Mouse (Mus musculus) MEL-GATA-1-ER (cell line): ENCODE results near the gene Eqtn.
A peak's percentile ranks its signal among the peaks of the same experiment; 100 is the strongest.

ENCODE experiments used
- DNase-seq: peaks from one replicate; pipeline ENCODE4 v3.0.0-alpha.2; 2012; ENCODE audit warnings: low read depth; ENCODE audit errors: extremely low read depth

Eqtn gene

DNA sequence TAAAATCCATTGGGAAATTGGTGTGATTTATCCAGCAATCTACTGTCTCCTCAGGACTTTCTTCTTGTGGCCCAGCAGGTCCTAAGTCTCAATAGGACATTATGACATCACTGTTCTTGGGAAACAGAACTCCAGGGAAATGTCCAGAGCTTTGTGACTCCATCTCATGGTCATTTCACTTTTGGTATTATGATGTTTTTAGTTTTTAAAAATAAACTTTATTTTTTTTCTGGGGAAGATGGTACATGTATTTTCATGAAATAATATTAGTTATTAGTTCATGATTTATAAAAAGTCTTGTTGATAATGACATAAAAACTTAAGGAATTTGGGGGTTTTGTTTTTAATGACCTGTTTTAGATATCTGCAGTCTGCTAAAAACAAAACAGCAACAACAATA is at the start of gene Eqtn:
Eqtn (minus strand) TSS at position 101 of the 400 bp plus-strand sequence.
- no peak for DNase-seq

DNA sequence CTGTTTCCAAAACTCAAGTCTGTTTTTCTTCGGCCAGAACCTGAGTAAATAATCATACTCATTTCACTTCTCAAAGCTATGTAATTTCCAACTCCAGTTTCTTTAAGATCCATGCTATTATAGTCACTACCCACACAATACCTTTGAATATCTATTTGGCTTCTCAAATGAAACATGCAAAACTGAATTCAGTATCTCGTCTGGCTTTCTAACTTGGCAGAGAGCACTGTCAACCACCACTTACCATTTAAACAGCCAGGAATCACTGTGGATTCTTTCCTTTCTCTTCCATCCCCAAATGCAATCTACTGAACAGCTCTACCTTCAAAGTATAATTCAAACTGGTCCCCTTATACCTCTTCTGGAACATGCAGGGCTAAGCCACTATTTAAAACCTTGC is 44.7 kb upstream of the Eqtn start:
- no peak for DNase-seq

DNA sequence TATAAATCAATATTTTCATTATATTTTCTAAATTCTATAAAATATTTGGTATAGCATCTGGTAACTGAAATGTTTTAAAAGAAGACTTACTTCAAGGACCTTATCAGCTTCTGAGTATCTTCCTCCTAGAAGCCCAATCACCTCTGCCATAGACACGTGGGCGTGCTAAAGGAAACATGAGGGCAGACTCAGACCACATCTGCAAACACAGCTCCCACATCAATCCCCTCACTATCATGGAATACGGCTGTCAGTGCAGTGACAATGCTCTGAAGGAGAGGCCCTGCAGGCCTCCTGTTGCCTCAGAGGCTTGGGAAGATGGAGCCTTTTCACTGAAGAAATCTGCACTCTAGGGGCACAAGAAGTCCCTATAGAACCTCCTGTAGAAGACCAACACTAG is 24.1 kb upstream of the Eqtn start:
- DNase-seq: no peak

DNA sequence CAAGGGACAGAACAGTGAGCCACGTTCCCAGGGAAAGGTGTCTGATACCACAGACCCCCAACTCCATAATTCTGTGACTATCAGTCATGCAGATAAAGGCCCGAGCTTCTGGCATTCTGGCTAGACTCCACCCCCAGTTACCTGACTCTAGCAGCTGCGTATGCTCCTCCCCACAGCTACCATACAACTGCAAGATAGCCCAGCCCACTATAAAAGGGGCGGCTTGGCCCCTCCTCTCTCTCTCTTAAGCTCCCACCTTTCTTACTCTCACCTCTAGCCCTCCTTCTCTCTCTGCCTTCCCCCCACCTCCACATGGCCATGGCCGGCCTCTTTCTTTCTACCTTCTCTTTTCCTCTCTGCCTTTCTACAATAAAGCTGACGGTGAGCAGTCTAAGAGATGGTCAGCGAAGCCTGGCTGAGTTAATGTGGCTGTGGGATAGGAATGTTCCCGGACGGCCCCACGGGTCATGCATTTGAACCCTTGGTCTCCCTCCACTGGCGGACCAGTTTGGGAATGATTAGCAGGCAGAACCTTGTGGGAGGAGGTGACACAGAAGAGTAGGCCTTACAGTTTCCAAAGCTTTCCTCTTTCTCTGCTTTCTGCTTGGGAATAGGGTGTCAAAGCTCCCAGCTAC is 12.7 kb upstream of the Eqtn start:
- no peak for DNase-seq

DNA sequence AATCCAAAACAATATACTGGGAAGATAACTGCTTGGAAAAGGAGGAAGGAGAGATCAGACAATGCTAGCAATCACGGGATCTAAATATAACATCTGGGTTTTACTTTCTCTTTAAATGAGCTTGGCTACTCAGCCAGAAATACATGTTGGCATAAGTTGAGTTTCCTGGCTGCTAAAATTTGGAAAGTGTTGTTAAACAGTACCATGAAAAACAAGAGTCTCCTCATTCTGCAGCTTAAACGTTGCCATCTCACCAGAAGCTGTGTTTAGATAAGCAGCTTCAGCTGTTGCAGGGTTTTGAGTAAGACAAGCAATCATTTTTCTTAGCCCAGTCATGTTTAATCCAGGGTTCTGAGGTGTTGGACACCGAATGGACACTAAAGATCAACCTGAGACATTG is 26.9 kb downstream of the Eqtn start:
- no peak for DNase-seq

DNA sequence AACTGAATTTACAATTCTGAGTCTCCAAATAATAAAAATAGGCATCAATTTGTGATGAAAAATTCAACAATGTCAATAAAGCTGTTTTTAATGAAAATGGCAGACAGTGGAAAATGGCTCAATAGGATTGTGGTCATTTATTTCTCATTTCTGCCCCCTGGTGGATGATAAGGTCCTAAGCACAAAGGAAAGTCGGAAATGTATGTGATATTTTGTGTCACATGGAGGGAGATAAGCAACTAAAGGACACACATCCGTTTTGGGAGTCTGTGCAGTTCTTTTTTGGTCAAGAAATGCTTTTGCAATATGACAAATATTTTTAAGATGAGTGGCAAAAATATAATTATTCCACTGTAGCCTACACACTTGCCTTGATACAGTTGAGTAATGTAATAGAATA is 27.9 kb downstream of the Eqtn start:
- peak; percentile 30 for DNase-seq
